Comparison of ENCODE assay signal across 9 mouse cellular contexts in the genomic region with DNA sequence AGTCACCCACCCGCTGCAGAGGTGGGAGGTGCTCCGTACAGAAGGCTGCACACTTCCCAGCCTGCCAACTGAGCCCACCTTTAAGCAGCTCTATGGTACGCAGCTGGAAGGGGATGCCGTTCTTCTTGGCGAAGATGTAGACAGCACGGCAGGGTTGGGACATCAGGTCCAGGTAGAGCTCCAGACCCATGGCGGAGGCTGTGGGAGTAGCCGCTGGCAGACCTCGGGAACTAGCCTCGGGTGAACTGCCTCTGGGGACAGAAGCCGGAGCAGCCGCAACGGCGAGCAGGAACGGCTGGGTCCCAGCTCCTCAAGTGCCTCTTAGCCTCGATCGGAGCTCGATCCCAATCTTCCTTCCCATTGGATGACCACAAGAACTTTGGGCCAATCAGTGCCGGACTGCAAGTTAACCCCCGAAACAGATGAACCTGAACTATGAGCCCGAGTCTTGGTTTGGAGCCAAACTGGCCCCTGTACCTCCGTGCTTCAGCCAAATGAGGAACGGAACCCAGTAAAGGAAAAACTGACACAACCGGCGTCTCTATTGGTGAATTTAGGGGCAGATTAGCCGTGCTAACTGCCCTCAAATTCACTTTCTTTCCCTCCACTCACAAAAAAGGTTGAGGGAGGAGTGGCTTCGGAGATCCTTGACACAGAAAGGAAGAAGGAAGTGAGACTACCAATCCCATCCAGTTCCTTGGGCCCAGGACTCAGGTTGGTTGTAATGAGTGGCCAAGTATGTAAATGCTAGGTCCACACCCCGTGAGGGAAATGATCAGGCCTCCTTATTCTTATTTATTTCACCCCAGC. TPM values are rescaled to one million over a fixed set of nuclear protein-coding genes. Genes with fewer than 3 reads are reported as not detected.
DNase-seq lines count a peak whose midpoint lies in the region; ATAC-seq and TF ChIP-seq lines count a peak whose summit lies in the region.
"Had no signal": no experiment of that assay in that cellular context is flagged by ENCODE, and none has a peak within 500 bp of the region (broad histone marks: within the 10 kb centered on the region; RNA-seq: fewer than 3 reads in every experiment).

A gene (minus strand): TSS at position 186 of the 810 bp plus-strand sequence.
A gene (minus strand): TSS at position 646 of the 810 bp plus-strand sequence.

- TF ChIP-seq POLR2A in bone marrow macrophage, adult 2 months (IDR thresholded peaks at IDR 0.05; ENCODE audit: borderline replicate concordance, low read depth, low read length), result no peak

- H3K9me3 ChIP-seq in hindbrain, embryonic 13.5 days, result no peaks in the 10 kb centered on the region
- H3K9me3 ChIP-seq in limb, embryonic 15.5 days, result no peaks in the 10 kb centered on the region
- no peaks in the 10 kb centered on the region for H3K9me3 ChIP-seq in midbrain, embryonic 14.5 days (ENCODE audit: control insufficient read depth, low read length)

- intact Hi-C loops in gastrocnemius, adult 2 months (cut with DNase I), result no loop called here

- H3K27ac ChIP-seq in bone marrow macrophage, adult 2 months (ENCODE audit: insufficient read depth, low read depth, low read length), result peak within 1 kb of the TSS; percentile 69
- peak within 1 kb of the TSS; percentile 79 for H3K27ac ChIP-seq in gastrocnemius, adult 2 months
- no peak within 1 kb of the TSS for H3K27ac ChIP-seq in hindbrain, embryonic 13.5 days
- H3K27ac ChIP-seq in limb, embryonic 15.5 days, result peak within 1 kb of the TSS; percentile 84
- H3K27ac ChIP-seq in midbrain, embryonic 14.5 days (replicated peaks; ENCODE audit: low read depth, low read length), result no peak within 1 kb of the TSS

- peak within 1 kb of the TSS; percentile 75 for H3K4me3 ChIP-seq in bone marrow macrophage, adult 2 months (ENCODE audit: insufficient read depth, low read length)
- peak within 1 kb of the TSS; percentile 81 for H3K4me3 ChIP-seq in gastrocnemius, adult 2 months
- H3K4me3 ChIP-seq in hindbrain, embryonic 13.5 days, result peak within 1 kb of the TSS; percentile 37
- H3K4me3 ChIP-seq in limb, embryonic 15.5 days, result peak within 1 kb of the TSS; percentile 57
- peak within 1 kb of the TSS; percentile 29 for H3K4me3 ChIP-seq in midbrain, embryonic 14.5 days (replicated peaks; ENCODE audit: low read depth, low read length)

- WGBS in hindbrain, embryonic 13.5 days, result 2% methylated on average over 28 of the region's 28 CpGs
- under 1% methylated on average over 28 of the region's 28 CpGs for WGBS in limb, embryonic 15.5 days
- 2% methylated on average over 28 of the region's 28 CpGs for WGBS in midbrain, embryonic 14.5 days

- H3K4me2 ChIP-seq in hindbrain, embryonic 13.5 days, result peak within 1 kb of the TSS; percentile 66
- peak within 1 kb of the TSS; percentile 94 for H3K4me2 ChIP-seq in limb, embryonic 15.5 days
- peak within 1 kb of the TSS; percentile 63 for H3K4me2 ChIP-seq in midbrain, embryonic 14.5 days (ENCODE audit: low read length)

- peaks cover 13% of the 10 kb centered on the region for H3K4me1 ChIP-seq in bone marrow macrophage, adult 2 months (ENCODE audit: control insufficient read depth, insufficient read depth, low read length)
- H3K4me1 ChIP-seq in hindbrain, embryonic 13.5 days (replicated peaks), result peaks cover 11% of the 10 kb centered on the region
- peaks cover 17% of the 10 kb centered on the region for H3K4me1 ChIP-seq in limb, embryonic 15.5 days
- peaks cover 5% of the 10 kb centered on the region for H3K4me1 ChIP-seq in midbrain, embryonic 14.5 days (ENCODE audit: control insufficient read depth, insufficient read depth, low read length)

- no peak for TF ChIP-seq CTCF in bone marrow macrophage, adult 2 months (IDR thresholded peaks at IDR 0.05; ENCODE audit: low read depth, low read length)
- no peak for TF ChIP-seq CTCF in gastrocnemius, adult 2 months (IDR thresholded peaks at IDR 0.05)

- peak; percentile 49 to 55 for DNase-seq in cerebellum, postnatal 10 days
- DNase-seq in cerebellum, adult 18-20 months, result no peak
- DNase-seq in gastrocnemius, adult 2 months, result peak; percentile 83
- peak; percentile 49 for DNase-seq in midbrain, embryonic 14.5 days
- peak; percentile 12 for DNase-seq in thymus, postnatal 0 days (ENCODE audit: low spot score)

- H3K36me3 ChIP-seq in hindbrain, embryonic 13.5 days, result no peaks in the 10 kb centered on the region
- no peaks in the 10 kb centered on the region for H3K36me3 ChIP-seq in limb, embryonic 15.5 days
- H3K36me3 ChIP-seq in midbrain, embryonic 14.5 days (ENCODE audit: control insufficient read depth, insufficient read depth, low read length), result no peaks in the 10 kb centered on the region

- peaks cover 76% of the 10 kb centered on the region for H3K27me3 ChIP-seq in hindbrain, embryonic 13.5 days
- no peaks in the 10 kb centered on the region for H3K27me3 ChIP-seq in limb, embryonic 15.5 days
- H3K27me3 ChIP-seq in midbrain, embryonic 14.5 days (ENCODE audit: control insufficient read depth, insufficient read depth, low read length), result peaks cover 29% of the 10 kb centered on the region

- no peak for ATAC-seq in hindbrain, embryonic 13.5 days (ENCODE audit: low FRiP score)
- ATAC-seq in limb, embryonic 15.5 days (ENCODE audit: insufficient number of reproducible peaks, low FRiP score, low TSS enrichment, low read depth), result peak; percentile 81
- no peak for ATAC-seq in midbrain, embryonic 14.5 days (ENCODE audit: low FRiP score, low TSS enrichment)
- ATAC-seq: Patski had no signal

- H3K9ac ChIP-seq in hindbrain, embryonic 13.5 days, result peak within 1 kb of the TSS; percentile 62
- peak within 1 kb of the TSS; percentile 55 for H3K9ac ChIP-seq in limb, embryonic 15.5 days
- no peak within 1 kb of the TSS for H3K9ac ChIP-seq in midbrain, embryonic 14.5 days (replicated peaks; ENCODE audit: low read length)

RNA-seq across cellular contexts. Expression of the first gene that starts in this region (rescaled TPM):
- not detected in 2 replicates for polyA plus RNA-seq in bone marrow macrophage, adult 2 months (2012; ENCODE audit: insufficient read depth, insufficient read length, missing spikeins)
- total RNA-seq in gastrocnemius, adult 2 months (2021), result not detected
- polyA plus RNA-seq in hindbrain, embryonic 13.5 days (2015; fragmentation: Nextera tagmentation; extraction: Ambion mirVana), result not detected in 2 replicates
- polyA plus RNA-seq in limb, embryonic 15.5 days (2015; fragmentation: Nextera tagmentation; extraction: Ambion mirVana), result 0.45 and 0.47 TPM in 2 replicates
- polyA plus RNA-seq in midbrain, embryonic 14.5 days (2014; fragmentation: Nextera tagmentation; extraction: Ambion mirVana), result not detected in 2 replicates
- polyA plus RNA-seq in thymus, postnatal 0 days (2015; fragmentation: Nextera tagmentation; extraction: Ambion mirVana), result not detected in 2 replicates
- polyA plus RNA-seq: Patski had no signal

RNA-seq across cellular contexts. Expression of the second gene that starts in this region (rescaled TPM):
- 12.1 and 13.1 TPM in 2 replicates for polyA plus RNA-seq in bone marrow macrophage, adult 2 months (2012; ENCODE audit: insufficient read depth, insufficient read length, missing spikeins)
- 1 to 10 TPM; 2.6 to 3.2 TPM for total RNA-seq in gastrocnemius, adult 2 months (2021)
- polyA plus RNA-seq in hindbrain, embryonic 13.5 days (2015; fragmentation: Nextera tagmentation; extraction: Ambion mirVana), result 0.91 and 1.1 TPM in 2 replicates
- 30.0 and 33.1 TPM in 2 replicates for polyA plus RNA-seq in limb, embryonic 15.5 days (2015; fragmentation: Nextera tagmentation; extraction: Ambion mirVana)
- polyA plus RNA-seq in midbrain, embryonic 14.5 days (2014; fragmentation: Nextera tagmentation; extraction: Ambion mirVana), result 0.23 and 1.1 TPM in 2 replicates
- 9.9 and 10.1 TPM in 2 replicates for polyA plus RNA-seq in thymus, postnatal 0 days (2015; fragmentation: Nextera tagmentation; extraction: Ambion mirVana)

Comparison
In these comparisons a context has a peak if more than half of its experiments do, and no peak if none do; other contexts are left out.
1. DNase-seq: peak in cerebellum, postnatal 10 days (2 of 2), gastrocnemius, adult 2 months (single experiment), midbrain, embryonic 14.5 days (single experiment) and thymus, postnatal 0 days (single experiment); none in cerebellum, adult 18-20 months (0 of 2).
2. H3K27ac ChIP-seq: peak in bone marrow macrophage, adult 2 months (single experiment), gastrocnemius, adult 2 months (single experiment) and limb, embryonic 15.5 days (single experiment); none in hindbrain, embryonic 13.5 days (single experiment) and midbrain, embryonic 14.5 days (single experiment).
3. H3K4me3 ChIP-seq: peak in every context shown above with its lines; median percentile 81 in gastrocnemius, adult 2 months; 75 in bone marrow macrophage, adult 2 months; 57 in limb, embryonic 15.5 days; 37 in hindbrain, embryonic 13.5 days; 29 in midbrain, embryonic 14.5 days.
4. Peak in every context shown above with its lines, with median percentiles within 50 percentile points of each other: H3K4me2 ChIP-seq.